Mouse (Mus musculus): ENCODE data around the gene Mrpl35. TPM values are rescaled to one million over a fixed set of nuclear protein-coding genes. Genes with fewer than 3 reads are reported as not detected.

The Mrpl35 gene
- polyA plus RNA-seq, 1 experiment from 2014 or later, result 47.0 TPM

- Histone ChIP-seq H3K27me3 (no peaks in the 10 kb centered on the region), H3K4me3 (no peak overlapping the region), H3K9me3 (no peaks in the 10 kb centered on the region), H3K4me1 (no peaks in the 10 kb centered on the region), H3K27ac (replicated peaks) (no peak overlapping the region), H3K9ac (replicated peaks) (no peak overlapping the region), H3K4me2 (replicated peaks) (no peak overlapping the region), H3K36me3 (peaks cover 12% of the 10 kb centered on the region; the same call in 1 of the 2 replicates)
- ATAC-seq (ENCODE audit: low FRiP score, low read depth), result no peak
- WGBS, result 77% methylated on average over 9 of the region's 9 CpGs
Measured at GRCm38 (mm10) chr6:71788348-71788747, 38.4 kb downstream of the Mrpl35 start.

- 91% methylated on average over 5 of the region's 5 CpGs for WGBS
- peaks cover 20% of the 10 kb centered on the region for H3K36me3 ChIP-seq
- H3K9ac ChIP-seq (replicated peaks), result no peak overlapping the region
- H3K4me3 ChIP-seq, result no peak overlapping the region
- no peaks in the 10 kb centered on the region for H3K4me1 ChIP-seq
- no peak overlapping the region for H3K4me2 ChIP-seq (replicated peaks)
- H3K27me3 ChIP-seq, result no peaks in the 10 kb centered on the region
- ATAC-seq (ENCODE audit: low FRiP score, low read depth), result no peak
- no peak overlapping the region for H3K27ac ChIP-seq (replicated peaks)
- no peaks in the 10 kb centered on the region for H3K9me3 ChIP-seq
Measured at GRCm38 (mm10) chr6:71783165-71783564, 43.6 kb downstream of the Mrpl35 start.

- WGBS, result 95% methylated on average over 7 of the region's 7 CpGs
- peaks cover 15% of the 10 kb centered on the region for H3K36me3 ChIP-seq
Measured at GRCm38 (mm10) chr6:71780431-71780830, 46.3 kb downstream of the Mrpl35 start.

GRCm38 (mm10) chr6:71779831-71780230 lies 46.9 kb downstream of the Mrpl35 start:
- H3K27ac ChIP-seq (replicated peaks), result no peak overlapping the region
- no peaks in the 10 kb centered on the region for H3K9me3 ChIP-seq
- H3K4me1 ChIP-seq, result no peaks in the 10 kb centered on the region
- H3K4me2 ChIP-seq (replicated peaks), result no peak overlapping the region
- WGBS, result 68% methylated on average over 2 of the region's 2 CpGs
- no peak overlapping the region for H3K9ac ChIP-seq (replicated peaks)
- no peak overlapping the region for H3K4me3 ChIP-seq
- no peak for ATAC-seq (ENCODE audit: low FRiP score, low read depth)
- H3K36me3 ChIP-seq, result peaks cover 13% of the 10 kb centered on the region
- no peaks in the 10 kb centered on the region for H3K27me3 ChIP-seq

More at GRCm38 (mm10) chr6:71780431-71780830, 46.3 kb downstream of the Mrpl35 start:
- Histone ChIP-seq H3K4me2 (replicated peaks) (no peak overlapping the region), H3K27ac (replicated peaks) (no peak overlapping the region), H3K4me1 (no peaks in the 10 kb centered on the region), H3K4me3 (no peak overlapping the region), H3K9me3 (no peaks in the 10 kb centered on the region), H3K27me3 (no peaks in the 10 kb centered on the region), H3K9ac (replicated peaks) (no peak overlapping the region)
- no peak for ATAC-seq (ENCODE audit: low FRiP score, low read depth)

GRCm38 (mm10) chr6:71778016-71778415 lies 48.8 kb downstream of the Mrpl35 start:
- peaks cover 19% of the 10 kb centered on the region; the same call in 1 of the 2 replicates for H3K36me3 ChIP-seq
- no peak overlapping the region for H3K4me2 ChIP-seq (replicated peaks)
- H3K9me3 ChIP-seq, result no peaks in the 10 kb centered on the region
- ATAC-seq (ENCODE audit: low FRiP score, low read depth), result no peak
- WGBS, result 94% methylated on average over 5 of the region's 5 CpGs
- H3K4me3 ChIP-seq, result no peak overlapping the region
- no peak overlapping the region for H3K27ac ChIP-seq (replicated peaks)
- no peaks in the 10 kb centered on the region for H3K4me1 ChIP-seq
- no peak overlapping the region for H3K9ac ChIP-seq (replicated peaks)
- H3K27me3 ChIP-seq, result no peaks in the 10 kb centered on the region

GRCm38 (mm10) chr6:71772636-71773208 lies 54.0 kb downstream of the Mrpl35 start:
- no peaks in the 10 kb centered on the region for H3K9me3 ChIP-seq
- 90% methylated on average over 7 of the region's 7 CpGs for WGBS
- no peak overlapping the region for H3K27ac ChIP-seq (replicated peaks)
- no peak overlapping the region for H3K4me3 ChIP-seq
- H3K9ac ChIP-seq (replicated peaks), result no peak overlapping the region
- no peak overlapping the region for H3K4me2 ChIP-seq (replicated peaks)
- no peaks in the 10 kb centered on the region for H3K4me1 ChIP-seq
- H3K36me3 ChIP-seq, result peaks cover 27% of the 10 kb centered on the region; the same call in 1 of the 2 replicates
- H3K27me3 ChIP-seq, result no peaks in the 10 kb centered on the region
- ATAC-seq (ENCODE audit: low FRiP score, low read depth), result no peak

GRCm38 (mm10) chr6:71772156-71772555 lies 54.6 kb downstream of the Mrpl35 start:
- ATAC-seq (ENCODE audit: low FRiP score, low read depth), result no peak
- H3K9ac ChIP-seq (replicated peaks), result no peak overlapping the region

GRCm38 (mm10) chr6:71771282-71771681 lies 55.5 kb downstream of the Mrpl35 start:
- no peak overlapping the region for H3K4me2 ChIP-seq (replicated peaks)
- ATAC-seq (ENCODE audit: low FRiP score, low read depth), result no peak
- no peaks in the 10 kb centered on the region for H3K27me3 ChIP-seq
- H3K27ac ChIP-seq (replicated peaks), result no peak overlapping the region
- no peaks in the 10 kb centered on the region for H3K4me1 ChIP-seq
- no peak overlapping the region for H3K4me3 ChIP-seq
- H3K36me3 ChIP-seq, result peaks cover 27% of the 10 kb centered on the region; the same call in 1 of the 2 replicates
- 91% methylated on average over 4 of the region's 4 CpGs for WGBS
- H3K9me3 ChIP-seq, result no peaks in the 10 kb centered on the region
- no peak overlapping the region for H3K9ac ChIP-seq (replicated peaks)

More at GRCm38 (mm10) chr6:71772156-71772555, 54.6 kb downstream of the Mrpl35 start:
- no peaks in the 10 kb centered on the region for H3K9me3 ChIP-seq
- 84% methylated on average over 6 of the region's 6 CpGs for WGBS
- no peak overlapping the region for H3K4me2 ChIP-seq (replicated peaks)
- no peaks in the 10 kb centered on the region for H3K4me1 ChIP-seq
- no peak overlapping the region for H3K4me3 ChIP-seq
- peaks cover 27% of the 10 kb centered on the region; the same call in 1 of the 2 replicates for H3K36me3 ChIP-seq
- no peaks in the 10 kb centered on the region for H3K27me3 ChIP-seq
- H3K27ac ChIP-seq (replicated peaks), result no peak overlapping the region

GRCm38 (mm10) chr6:71770856-71771255 lies 55.9 kb downstream of the Mrpl35 start:
- no peak overlapping the region for H3K4me2 ChIP-seq (replicated peaks)
- H3K36me3 ChIP-seq, result peaks cover 27% of the 10 kb centered on the region; the same call in 1 of the 2 replicates
- H3K27me3 ChIP-seq, result no peaks in the 10 kb centered on the region
- ATAC-seq (ENCODE audit: low FRiP score, low read depth), result no peak
- no peaks in the 10 kb centered on the region for H3K4me1 ChIP-seq
- no peak overlapping the region for H3K4me3 ChIP-seq
- 100% methylated on average over 4 of the region's 4 CpGs for whole genome bisulfite sequencing
- no peak overlapping the region for H3K9ac ChIP-seq (replicated peaks)
- no peaks in the 10 kb centered on the region for H3K9me3 ChIP-seq
- no peak overlapping the region for H3K27ac ChIP-seq (replicated peaks)

- Histone ChIP-seq H3K27ac (replicated peaks) (no peak overlapping the region), H3K27me3 (no peaks in the 10 kb centered on the region), H3K9ac (replicated peaks) (no peak overlapping the region), H3K36me3 (peaks cover 27% of the 10 kb centered on the region; the same call in 1 of the 2 replicates), H3K9me3 (no peaks in the 10 kb centered on the region), H3K4me3 (no peak overlapping the region), H3K4me2 (replicated peaks) (no peak overlapping the region), H3K4me1 (no peaks in the 10 kb centered on the region)
- no peak for ATAC-seq (ENCODE audit: low FRiP score, low read depth)
- 78% methylated on average over 12 of the region's 12 CpGs for WGBS
Measured at GRCm38 (mm10) chr6:71769901-71770690, 56.7 kb downstream of the Mrpl35 start.

GRCm38 (mm10) chr6:71767761-71768160 lies 59.0 kb downstream of the Mrpl35 start:
- ATAC-seq (ENCODE audit: low FRiP score, low read depth), result no peak
- H3K27ac ChIP-seq (replicated peaks), result no peak overlapping the region
- H3K36me3 ChIP-seq, result peaks cover 17% of the 10 kb centered on the region; the same call in 1 of the 2 replicates
- WGBS, result 74% methylated on average over 4 of the region's 4 CpGs
- H3K4me1 ChIP-seq, result no peaks in the 10 kb centered on the region
- H3K9ac ChIP-seq (replicated peaks), result no peak overlapping the region
- no peak overlapping the region for H3K4me2 ChIP-seq (replicated peaks)
- no peaks in the 10 kb centered on the region for H3K9me3 ChIP-seq
- no peak overlapping the region for H3K4me3 ChIP-seq
- H3K27me3 ChIP-seq, result no peaks in the 10 kb centered on the region
